Mouse (Mus musculus) hindbrain, embryonic 10.5 days (tissue): ENCODE measurements around the gene Teddm3. TPM values are rescaled to one million over a fixed set of nuclear protein-coding genes. Genes with fewer than 3 reads are reported as not detected.
"Not testable (repeated sequence)": the region's sequence is repeated elsewhere in the genome, so short reads cannot be mapped to it uniquely, and the experiment has no call there.

Experiments
- DNase-seq: peaks from one replicate; pipeline ENCODE4 v3.0.0-alpha.2; 2017; ENCODE audit warnings: low spot score
- H3K27ac ChIP-seq: fragments of 300-500 bp; sonication (generic); 2 replicates; pipeline ENCODE4 v1.5.1; 2016; ENCODE audit warnings: mild to moderate bottlenecking, moderate library complexity
- H3K27me3 ChIP-seq: fragments of 300-500 bp; sonication (generic); 2 replicates; pipeline ENCODE4 v1.6.1; 2016; ENCODE audit warnings: mild to moderate bottlenecking; ENCODE audit not compliant: poor library complexity, insufficient read depth, severe bottlenecking
- H3K36me3 ChIP-seq: fragments of 300-500 bp; sonication (generic); 2 replicates; pipeline ENCODE4 v1.6.1; 2016; ENCODE audit warnings: mild to moderate bottlenecking, moderate library complexity
- H3K4me1 ChIP-seq: fragments of 300-500 bp; sonication (generic); replicated peaks from 2 replicates; pipeline ENCODE4 v1.6.1; 2016; ENCODE audit warnings: mild to moderate bottlenecking
- H3K4me3 ChIP-seq: fragments of 300-500 bp; sonication (generic); 2 replicates; pipeline ENCODE4 v1.5.1; 2016; ENCODE audit warnings: mild to moderate bottlenecking, moderate library complexity
- H3K9me3 ChIP-seq: fragments of 300-500 bp; sonication (generic); 2 replicates; pipeline ENCODE4 v1.6.1; 2016; ENCODE audit warnings: mild to moderate bottlenecking, moderate library complexity
- WGBS: fragments of 180-500 bp; shearing (Covaris S2); methylation state at CpG from one replicate; pipeline ENCODE4 v1.1.7; 2016; 5-methylcytosine and 5-hydroxymethylcytosine counted together
- polyA plus RNA-seq: library from polyadenylated mRNA; unstranded; fragments of >200 nt; fragmentation: Nextera tagmentation; extraction: Ambion mirVana; gene quantifications from 2 replicates; pipeline ENCODE4 v1.2.1, GENCODE M21; 2016

Teddm3 gene
- not detected in 2 replicates for polyA plus RNA-seq

DNA sequence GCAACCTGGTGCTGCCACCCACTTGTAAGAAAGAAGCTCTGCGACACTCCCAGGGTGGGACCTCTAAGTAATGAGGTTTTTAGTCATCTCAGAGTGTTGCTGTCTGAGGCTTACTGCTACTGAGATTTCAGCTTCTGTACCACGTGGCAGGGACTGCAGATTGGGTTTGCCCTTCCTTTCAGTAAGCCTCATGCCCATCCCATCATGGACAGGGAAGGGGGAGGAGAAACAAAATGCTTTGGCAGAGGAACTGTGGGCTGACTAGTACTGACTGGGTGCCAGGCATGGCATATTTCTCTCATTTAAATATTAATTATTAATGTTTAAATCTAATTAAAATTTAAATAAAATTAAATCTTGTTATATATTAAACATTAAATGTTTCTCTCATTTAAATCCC lies at the start of gene Teddm3:
Gene Teddm3 (minus strand): TSS at position 101 of the 400 bp plus-strand sequence.
- not testable (repeated sequence) for DNase-seq, H3K4me3 ChIP-seq, H3K27ac ChIP-seq, H3K9me3 ChIP-seq, H3K36me3 ChIP-seq, H3K4me1 ChIP-seq, H3K27me3 ChIP-seq
- WGBS, result no CpG with 5 or more reads among the region's 2 CpGs

DNA sequence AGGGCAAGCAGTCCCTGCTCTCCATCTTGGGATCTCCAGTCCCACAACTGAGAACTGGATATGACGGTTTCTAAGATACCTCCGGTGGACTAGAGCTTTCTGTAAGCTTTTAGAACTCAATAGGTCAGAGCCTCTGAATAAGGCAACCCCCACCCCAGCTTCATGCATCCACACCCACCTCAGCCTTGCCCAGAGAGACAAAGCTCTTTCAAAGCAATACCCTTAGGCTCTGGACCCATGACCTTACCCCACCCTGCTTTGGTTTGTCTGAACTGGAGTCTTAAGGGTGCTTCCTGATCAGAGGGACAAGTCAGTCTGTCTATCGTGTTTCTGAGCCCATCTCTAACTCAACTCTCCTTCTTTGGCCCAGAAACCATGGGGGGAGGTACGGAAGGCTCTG lies 48.9 kb upstream of the Teddm3 start:
- Histone ChIP-seq H3K27ac (no peak overlapping the region), H3K36me3 (no peaks in the 10 kb centered on the region), H3K4me1 (peaks cover 42% of the 10 kb centered on the region), H3K27me3 (peaks cover 27% of the 10 kb centered on the region), H3K9me3 (no peaks in the 10 kb centered on the region), H3K4me3 (no peak overlapping the region)
- WGBS, result 78% methylated on average over 4 of the region's 4 CpGs
- DNase-seq, result no peak

DNA sequence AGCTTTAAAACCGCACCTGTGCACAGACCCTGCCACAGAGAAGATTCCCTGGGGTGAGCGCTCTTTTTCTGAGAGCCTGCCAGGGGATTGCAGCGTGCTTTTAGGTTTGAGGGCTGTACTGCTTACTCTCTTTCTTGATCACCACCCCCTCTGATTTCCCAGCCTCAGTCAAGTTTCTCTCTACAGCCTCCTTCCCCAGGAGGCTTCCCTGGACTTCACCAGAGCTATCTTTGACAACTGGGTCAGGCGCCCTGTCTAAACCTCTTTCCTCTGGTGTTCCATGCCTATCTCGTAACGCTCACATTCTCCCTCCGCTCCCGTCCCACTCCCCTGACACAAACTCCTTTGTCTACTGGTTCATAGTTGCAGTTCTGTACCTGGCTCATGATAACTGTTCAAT lies 45.6 kb upstream of the Teddm3 start:
- H3K36me3 ChIP-seq, result no peaks in the 10 kb centered on the region
- DNase-seq, result no peak
- peaks cover 13% of the 10 kb centered on the region; the same call in 1 of the 2 replicates for H3K27me3 ChIP-seq
- no peak overlapping the region for H3K4me3 ChIP-seq
- H3K27ac ChIP-seq, result no peak overlapping the region
- WGBS, result 67% methylated on average over 8 of the region's 8 CpGs
- no peaks in the 10 kb centered on the region for H3K9me3 ChIP-seq
- H3K4me1 ChIP-seq, result peaks cover 22% of the 10 kb centered on the region

DNA sequence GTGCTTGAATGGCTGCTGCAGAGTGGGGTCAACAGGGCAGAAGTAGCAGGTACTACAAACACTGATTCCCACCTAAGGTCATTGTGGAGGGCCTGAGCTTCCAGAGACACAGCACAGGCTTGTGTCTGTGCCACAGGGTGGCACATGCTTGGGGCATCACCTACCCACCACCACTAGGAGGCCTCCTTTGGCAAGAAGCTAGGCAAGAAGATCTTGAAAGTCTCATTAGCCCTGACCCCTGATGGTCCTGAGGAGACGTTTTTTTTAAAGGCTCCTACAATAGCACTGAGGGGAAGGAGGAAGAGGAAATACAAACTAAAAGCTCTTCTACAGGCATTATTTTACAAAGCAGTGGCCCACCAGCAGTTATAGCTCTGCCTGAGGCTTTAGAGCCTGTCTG lies 44.7 kb upstream of the Teddm3 start:
- 0% methylated on average over 1 of the region's 1 CpGs for WGBS
- Histone ChIP-seq H3K36me3 (no peaks in the 10 kb centered on the region), H3K27me3 (peaks cover 12% of the 10 kb centered on the region; the same call in 1 of the 2 replicates), H3K4me3 (no peak overlapping the region), H3K27ac (no peak overlapping the region), H3K9me3 (no peaks in the 10 kb centered on the region), H3K4me1 (peaks cover 16% of the 10 kb centered on the region)
- DNase-seq, result no peak

DNA sequence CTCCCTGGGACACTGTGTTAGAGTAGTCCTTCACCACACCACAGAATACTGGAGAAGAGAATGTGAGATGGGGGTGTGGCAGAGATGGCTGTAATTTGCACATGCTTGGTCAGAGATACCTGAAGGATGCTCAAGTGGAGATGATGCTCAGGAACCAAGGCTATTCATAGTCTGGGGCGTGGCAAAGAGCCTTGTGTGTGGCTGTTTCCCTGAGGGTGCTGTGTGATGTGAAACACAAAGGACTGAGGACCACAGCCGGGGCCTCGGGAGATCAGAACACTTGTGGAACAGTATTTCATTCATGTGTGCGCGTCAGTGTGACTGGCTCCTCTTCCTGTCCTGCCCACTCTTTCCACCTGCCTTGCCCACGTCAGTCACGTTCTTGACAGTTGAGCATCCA lies 44.2 kb upstream of the Teddm3 start:
- Histone ChIP-seq H3K4me1 (peaks cover 16% of the 10 kb centered on the region), H3K27ac (no peak overlapping the region), H3K4me3 (no peak overlapping the region), H3K36me3 (no peaks in the 10 kb centered on the region), H3K27me3 (peaks cover 8% of the 10 kb centered on the region; the same call in 1 of the 2 replicates), H3K9me3 (no peaks in the 10 kb centered on the region)
- WGBS, result 86% methylated on average over 7 of the region's 7 CpGs
- DNase-seq, result no peak

DNA sequence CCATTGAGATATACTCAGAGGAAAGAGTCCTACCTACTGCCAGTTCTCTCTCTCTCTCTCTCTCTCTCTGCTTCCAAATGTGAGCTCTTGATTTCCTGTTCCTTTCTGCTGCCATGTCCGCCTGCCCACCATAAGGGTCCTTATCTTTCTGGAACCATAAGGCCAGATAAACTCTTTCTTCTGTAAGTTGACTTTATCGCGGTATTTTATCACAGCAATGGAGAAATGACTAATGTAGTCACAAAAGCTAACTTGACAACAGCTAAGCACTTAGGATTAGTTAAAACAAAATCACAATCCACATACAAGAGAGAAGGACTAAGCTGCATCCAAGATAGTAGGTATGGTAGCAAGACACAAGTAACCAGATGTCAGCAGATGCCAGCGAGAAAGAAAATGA lies 43.7 kb upstream of the Teddm3 start:
- Histone ChIP-seq H3K9me3 (no peaks in the 10 kb centered on the region), H3K4me3 (no peak overlapping the region), H3K27ac (no peak overlapping the region), H3K27me3 (0 out of 2 replicates have a peak, but pooled peaks cover 3% of the 10 kb centered on the region), H3K36me3 (no peaks in the 10 kb centered on the region), H3K4me1 (peaks cover 16% of the 10 kb centered on the region)
- DNase-seq, result no peak
- WGBS, result 90% methylated on average over 4 of the region's 4 CpGs

DNA sequence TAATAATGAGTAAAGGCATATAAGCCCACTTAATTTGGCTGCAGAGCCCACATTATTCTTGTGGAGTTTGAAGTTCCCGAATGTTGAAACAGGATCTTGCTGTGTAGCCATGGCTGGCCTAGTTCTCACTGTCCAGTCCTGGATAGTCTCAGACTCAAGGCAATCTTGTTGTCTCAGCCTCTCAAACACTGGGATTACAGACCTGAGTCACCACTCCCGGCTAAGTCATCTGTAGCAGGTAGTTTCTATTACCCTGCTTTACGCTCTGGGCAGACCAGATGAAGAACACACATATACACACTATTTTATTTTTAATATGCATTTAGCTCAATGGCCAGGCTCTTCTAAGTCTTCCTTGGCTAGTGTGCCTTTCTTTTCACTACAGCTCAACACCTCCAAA lies 42.8 kb upstream of the Teddm3 start:
- Histone ChIP-seq H3K27ac (no peak overlapping the region), H3K36me3 (no peaks in the 10 kb centered on the region), H3K4me3 (no peak overlapping the region), H3K4me1 (peaks cover 7% of the 10 kb centered on the region), H3K27me3 (no peaks in the 10 kb centered on the region), H3K9me3 (no peaks in the 10 kb centered on the region)
- no peak for DNase-seq
- 90% methylated on average over 3 of the region's 3 CpGs for WGBS

DNA sequence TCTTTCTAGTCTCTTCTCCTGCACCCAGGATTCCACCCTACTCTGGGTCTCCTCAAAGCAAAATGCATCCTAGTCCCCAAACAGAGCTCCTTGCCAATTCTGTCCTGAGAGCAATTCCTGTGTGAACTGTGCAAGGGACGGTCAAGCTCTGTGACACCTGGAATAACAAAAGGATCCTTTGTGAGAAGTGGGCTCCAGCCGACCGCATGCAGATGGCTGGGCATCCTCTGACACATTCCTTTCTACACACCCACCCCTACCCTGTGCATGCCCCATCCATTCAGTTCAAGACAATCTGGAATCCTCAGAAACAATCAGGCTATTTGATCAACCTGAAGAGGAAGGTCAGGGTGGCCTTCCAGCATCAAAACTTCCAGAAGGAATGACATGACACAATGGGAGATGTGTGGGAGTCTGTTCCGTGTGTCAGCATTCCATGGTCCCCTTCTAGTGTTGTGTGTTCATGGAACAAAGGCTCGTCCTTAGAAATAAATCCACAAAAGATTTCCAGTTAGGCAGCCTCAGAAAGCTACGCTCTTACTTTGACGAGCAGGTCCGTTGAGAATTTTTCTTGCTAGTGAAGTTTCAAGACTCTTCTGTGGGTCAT lies 41.6 kb upstream of the Teddm3 start:
- Histone ChIP-seq H3K27me3 (no peaks in the 10 kb centered on the region), H3K4me3 (no peak overlapping the region), H3K36me3 (no peaks in the 10 kb centered on the region), H3K9me3 (no peaks in the 10 kb centered on the region), H3K4me1 (peaks cover 10% of the 10 kb centered on the region), H3K27ac (no peak overlapping the region; the same call in 1 of the 2 replicates)
- 53% methylated on average over 8 of the region's 8 CpGs for WGBS
- DNase-seq, result no peak

DNA sequence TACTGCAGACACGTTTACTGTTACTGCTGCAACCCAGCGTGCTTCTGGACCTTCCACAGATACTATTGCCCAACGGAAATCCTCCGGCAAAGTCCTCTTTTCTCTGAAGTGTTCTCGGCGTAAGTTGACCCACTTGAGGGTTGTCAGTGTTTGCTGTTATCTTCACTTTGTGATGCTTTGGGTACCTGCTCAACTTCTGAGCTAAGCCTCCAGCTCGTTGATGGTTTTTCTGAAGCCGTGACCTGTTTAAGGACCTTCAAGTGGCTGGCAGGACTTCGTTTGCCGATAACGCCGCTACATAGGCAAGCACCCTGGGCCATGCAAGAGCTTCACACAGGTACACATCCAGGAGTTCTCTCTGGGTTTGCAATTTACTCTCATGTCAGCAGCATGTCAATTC lies 40.4 kb upstream of the Teddm3 start:
- Histone ChIP-seq H3K9me3 (no peaks in the 10 kb centered on the region), H3K4me3 (no peak overlapping the region), H3K27ac (no peak overlapping the region), H3K4me1 (peaks cover 10% of the 10 kb centered on the region), H3K27me3 (no peaks in the 10 kb centered on the region), H3K36me3 (no peaks in the 10 kb centered on the region)
- DNase-seq, result no peak
- WGBS, result 90% methylated on average over 12 of the region's 12 CpGs

DNA sequence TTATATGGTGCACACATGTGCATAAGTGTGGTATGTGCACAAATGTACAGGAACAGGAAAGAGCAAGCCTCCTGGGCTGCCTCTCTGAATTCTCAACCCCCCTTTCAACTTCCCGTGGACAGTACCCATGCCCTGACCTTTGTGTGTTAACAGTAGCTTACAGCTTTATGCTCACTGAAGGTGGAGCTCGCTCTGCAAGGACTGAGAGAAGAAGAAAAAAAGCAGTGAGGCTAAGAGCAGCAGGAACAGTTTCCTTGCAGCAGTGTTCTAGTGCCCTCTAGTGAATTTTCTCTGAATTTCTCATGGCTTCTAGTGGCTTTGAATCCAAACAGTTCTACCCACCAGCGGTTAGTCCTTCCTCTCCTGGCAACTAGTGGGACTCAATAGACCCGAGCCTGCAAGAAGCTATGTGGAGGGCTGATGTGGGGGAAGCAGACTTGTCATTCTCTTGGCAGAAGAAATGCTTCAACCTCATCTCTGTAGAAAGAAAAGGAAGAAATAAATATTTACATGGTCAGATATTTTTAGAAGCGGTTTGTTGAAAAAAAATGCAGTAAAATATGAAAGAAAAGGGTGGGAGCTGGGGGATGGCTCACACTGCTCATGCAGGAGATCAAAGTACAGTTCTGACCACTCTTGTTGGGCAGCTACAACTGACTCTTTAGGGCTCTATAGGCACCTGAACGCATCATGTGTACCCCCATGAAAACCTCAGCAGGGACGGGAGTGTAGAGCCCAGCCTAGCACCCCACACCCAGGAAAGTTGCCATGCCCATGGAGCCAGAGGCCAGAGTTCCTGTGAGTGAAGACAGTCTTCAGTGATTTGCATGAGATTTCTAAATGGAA lies 38.9 kb upstream of the Teddm3 start:
- DNase-seq, result peak; percentile 34

DNA sequence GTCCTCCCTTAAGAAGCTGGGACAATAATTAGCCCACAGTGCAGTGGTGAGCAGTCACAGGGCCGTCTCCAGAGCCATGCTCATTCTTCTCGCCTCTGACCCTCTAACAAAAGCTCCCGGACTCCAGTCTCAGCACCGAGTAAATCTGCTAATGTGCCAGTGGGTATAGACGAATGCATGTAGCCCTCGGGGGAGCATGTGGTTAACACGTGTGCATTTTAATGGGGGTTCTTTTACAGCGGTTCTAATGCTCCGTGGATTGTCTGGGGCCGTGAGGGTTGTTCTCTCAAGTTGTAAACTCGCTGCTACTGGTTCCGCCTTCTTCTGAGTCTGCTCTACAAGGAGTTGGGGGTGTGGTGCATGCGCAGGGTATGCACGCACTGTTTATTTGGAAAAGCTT lies 37.8 kb upstream of the Teddm3 start:
- WGBS, result 76% methylated on average over 14 of the region's 14 CpGs
- Histone ChIP-seq H3K27me3 (no peaks in the 10 kb centered on the region), H3K36me3 (no peaks in the 10 kb centered on the region), H3K4me1 (peaks cover 10% of the 10 kb centered on the region), H3K27ac (no peak overlapping the region), H3K4me3 (no peak overlapping the region), H3K9me3 (no peaks in the 10 kb centered on the region)
- no peak for DNase-seq

More for the DNA sequence above, 38.9 kb upstream of the Teddm3 start:
- 41% methylated on average over 7 of the region's 7 CpGs for WGBS
- Histone ChIP-seq H3K9me3 (no peaks in the 10 kb centered on the region), H3K4me1 (peaks cover 10% of the 10 kb centered on the region), H3K27me3 (no peaks in the 10 kb centered on the region), H3K4me3 (no peak overlapping the region), H3K36me3 (no peaks in the 10 kb centered on the region), H3K27ac (no peak overlapping the region)

DNA sequence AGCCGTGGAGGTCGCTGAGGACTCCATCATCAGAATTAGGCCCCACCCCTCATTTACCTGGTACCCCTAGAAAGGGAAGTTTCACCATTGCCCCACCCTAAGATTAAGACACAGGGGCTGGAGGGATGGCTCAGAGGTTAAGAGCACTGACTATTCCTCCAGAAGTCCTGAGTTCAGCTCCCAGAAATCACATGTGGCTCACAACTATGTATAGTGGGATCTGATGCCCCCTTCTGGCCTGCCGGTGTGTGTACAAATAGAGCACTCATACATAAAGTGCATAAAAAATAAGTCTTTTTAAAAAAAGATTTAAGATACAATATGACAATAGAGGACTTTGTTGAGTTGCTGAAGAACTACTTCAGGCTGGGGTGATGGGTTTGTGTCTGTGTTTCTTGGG lies 34.5 kb upstream of the Teddm3 start:
- Histone ChIP-seq H3K27me3 (no peaks in the 10 kb centered on the region), H3K36me3 (no peaks in the 10 kb centered on the region), H3K27ac (no peak overlapping the region), H3K9me3 (no peaks in the 10 kb centered on the region), H3K4me3 (no peak overlapping the region), H3K4me1 (0 out of 2 replicates have a peak, but pooled peaks cover 3% of the 10 kb centered on the region)
- no peak for DNase-seq
- WGBS, result 78% methylated on average over 3 of the region's 3 CpGs

DNA sequence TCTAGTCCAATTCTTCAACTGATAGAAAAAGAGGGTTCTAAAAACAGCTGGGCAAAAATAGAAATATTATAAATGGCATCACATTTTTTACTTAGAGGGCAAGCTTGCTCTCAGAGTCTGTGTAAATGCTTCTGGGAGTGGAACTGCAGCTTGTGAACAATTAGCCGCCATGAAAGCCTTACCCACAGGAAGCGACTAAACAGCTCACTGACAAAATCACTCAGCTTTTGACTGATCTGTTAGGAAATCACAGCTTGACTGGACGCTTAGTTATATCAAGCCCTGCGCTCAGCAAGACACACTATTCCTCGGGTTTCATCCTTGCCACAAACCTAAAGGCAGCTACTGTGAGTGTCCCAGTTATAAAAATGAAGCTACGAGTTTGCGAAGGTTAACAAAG lies 33.8 kb upstream of the Teddm3 start:
- no peaks in the 10 kb centered on the region for H3K36me3 ChIP-seq
- no peaks in the 10 kb centered on the region for H3K9me3 ChIP-seq
- no peaks in the 10 kb centered on the region for H3K27me3 ChIP-seq
- no peak for DNase-seq
- H3K27ac ChIP-seq, result no peak overlapping the region
- 55% methylated on average over 7 of the region's 7 CpGs for WGBS
- no peak overlapping the region for H3K4me3 ChIP-seq
- 0 out of 2 replicates have a peak, but pooled peaks cover 3% of the 10 kb centered on the region for H3K4me1 ChIP-seq
